Mouse (Mus musculus): ENCODE data around the gene Myo9b.

DNA sequence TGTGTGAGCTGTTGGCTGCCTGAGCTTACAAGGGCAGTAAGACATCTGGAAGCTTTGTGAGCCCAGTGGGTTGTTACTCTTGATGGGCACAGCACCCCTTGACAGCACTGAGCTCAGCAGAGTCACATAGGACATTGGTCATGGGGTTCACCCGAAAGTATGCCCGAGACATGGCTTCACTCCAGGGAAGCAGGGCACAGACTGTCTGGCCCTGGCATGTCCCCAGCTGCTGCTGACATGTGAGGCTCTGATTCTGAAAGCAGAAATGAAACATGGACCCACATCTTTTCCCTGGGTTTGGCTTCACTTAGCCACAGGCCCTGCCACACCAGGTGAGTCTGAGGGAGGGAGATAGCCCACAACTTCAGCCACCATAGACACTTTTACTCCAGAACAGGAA lies 24.3 kb downstream of the Myo9b start:
- TF ChIP-seq POLR2A (IDR thresholded peaks at IDR 0.05; ENCODE audit: control insufficient read depth, low read depth, low read length) (no peak), CTCF (IDR thresholded peaks at IDR 0.05; ENCODE audit: control insufficient read depth, insufficient read depth, insufficient replicate concordance, low read depth, low read length) (no peak)
